Mouse (Mus musculus) gastrocnemius, adult 18-20 months (tissue): ENCODE measurements around the gene Trim12c. TPM values are rescaled to one million over a fixed set of nuclear protein-coding genes. Genes with fewer than 3 reads are reported as not detected.
"Not testable (repeated sequence)": the region's sequence is repeated elsewhere in the genome, so short reads cannot be mapped to it uniquely, and the experiment has no call there.

ENCODE experiments used
- DNase-seq: peaks from one replicate; pipeline ENCODE4 v3.0.0; 2021; ENCODE audit warnings: low spot score
- long read RNA-seq, 2 experiments: library from polyadenylated mRNA; stranded (forward); transcript quantifications; one replicate each; pipeline ENCODE4 v2.0.0; 2021
- total RNA-seq, 2 experiments: library from RNA; stranded (reverse); gene quantifications; 2 replicates each; pipeline ENCODE4 v1.2.3; 2021

Trim12c gene
- total RNA-seq = 1 to 10 TPM; 2.4 to 2.8 TPM
- long read RNA-seq, experiment 1 = 0 reads
- long read RNA-seq, experiment 2 = 0 reads

DNA sequence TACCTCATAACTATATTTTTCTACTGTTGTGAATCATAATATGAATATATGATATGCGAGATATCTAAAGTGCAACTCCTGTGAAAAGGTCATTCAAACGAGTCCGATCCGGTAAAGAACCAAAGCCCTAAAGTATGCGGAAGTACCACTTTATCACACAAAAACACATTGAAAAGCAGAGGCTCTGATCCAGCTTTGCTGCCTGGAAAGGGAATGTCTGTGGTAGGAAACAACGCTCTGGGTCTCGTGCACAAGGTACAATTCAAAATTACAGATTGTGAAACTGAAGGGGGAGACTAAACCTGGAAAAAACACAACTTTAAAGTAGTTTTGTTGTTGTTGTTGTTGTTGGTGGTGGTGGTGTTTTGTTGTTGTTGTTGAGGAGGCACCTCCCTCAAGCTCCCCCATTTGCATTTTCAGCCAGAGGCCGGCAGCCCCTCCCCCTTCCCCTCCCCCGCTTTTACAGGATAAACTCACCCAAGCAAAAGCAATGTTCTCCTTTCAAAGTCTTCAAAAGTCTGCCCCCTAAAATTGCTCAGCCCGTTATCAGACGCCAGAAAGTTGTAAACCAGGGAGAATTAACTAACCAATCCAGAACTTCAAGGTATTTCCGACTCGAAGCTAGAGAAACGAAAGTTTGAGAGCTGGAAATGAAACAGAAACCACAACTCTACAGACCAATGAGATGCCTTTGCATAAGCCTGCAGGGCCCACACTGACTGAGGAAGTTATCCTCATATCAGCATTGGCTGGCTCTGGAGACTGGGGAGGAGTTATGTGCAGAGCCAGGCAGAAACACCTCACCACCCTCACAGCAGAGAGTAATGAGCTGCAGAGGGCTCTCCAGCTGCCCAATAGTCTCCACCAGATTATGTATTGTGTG, at the start of gene Trim12c:
TSS of gene Trim12c (minus strand) at position 646 of the 883 bp plus-strand sequence.
- DNase-seq = peak; percentile 73

DNA sequence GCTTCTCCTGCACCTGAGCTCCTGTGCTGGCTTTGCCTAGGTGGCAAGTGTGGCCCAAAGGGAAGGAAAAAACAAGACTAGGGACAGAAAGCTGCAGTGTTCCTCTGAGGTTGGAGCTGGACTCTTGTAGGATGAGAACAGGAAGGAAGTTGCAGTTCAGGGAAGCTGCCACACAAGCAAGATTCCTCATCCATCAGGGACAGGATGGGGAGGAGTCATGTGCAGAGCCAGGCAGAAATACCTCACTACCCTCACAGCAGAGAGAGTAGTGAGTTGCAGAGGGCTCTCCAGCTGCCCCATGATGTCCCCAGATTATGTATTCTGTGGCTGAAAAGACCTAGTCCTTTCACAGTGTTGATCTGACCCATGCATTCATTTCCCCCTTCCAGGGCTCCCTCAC, 48.0 kb upstream of the Trim12c start:
- DNase-seq = no peak

DNA sequence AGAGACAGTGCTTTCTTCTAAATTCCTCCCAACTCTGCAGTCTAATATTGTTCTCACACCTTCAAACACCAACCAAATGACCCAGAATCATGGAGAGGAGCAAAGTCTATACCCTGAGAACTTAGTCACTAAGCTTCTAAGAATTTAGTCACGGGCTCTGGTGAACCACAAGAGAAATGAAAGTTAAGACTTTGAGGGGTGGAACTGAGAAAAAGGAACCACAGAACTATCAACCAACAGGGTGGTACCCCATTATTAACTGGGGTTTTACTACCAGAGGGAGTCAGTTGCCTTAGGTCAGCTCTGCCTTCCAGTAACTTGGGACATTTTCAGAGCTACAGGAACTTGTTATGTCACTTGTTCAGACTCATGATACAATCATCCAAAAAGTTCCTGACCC, 47.5 kb upstream of the Trim12c start, which contains the start of gene Trim30c:
TSS of gene Trim30c (minus strand) at position 140 of the 400 bp plus-strand sequence.
- DNase-seq = no peak

DNA sequence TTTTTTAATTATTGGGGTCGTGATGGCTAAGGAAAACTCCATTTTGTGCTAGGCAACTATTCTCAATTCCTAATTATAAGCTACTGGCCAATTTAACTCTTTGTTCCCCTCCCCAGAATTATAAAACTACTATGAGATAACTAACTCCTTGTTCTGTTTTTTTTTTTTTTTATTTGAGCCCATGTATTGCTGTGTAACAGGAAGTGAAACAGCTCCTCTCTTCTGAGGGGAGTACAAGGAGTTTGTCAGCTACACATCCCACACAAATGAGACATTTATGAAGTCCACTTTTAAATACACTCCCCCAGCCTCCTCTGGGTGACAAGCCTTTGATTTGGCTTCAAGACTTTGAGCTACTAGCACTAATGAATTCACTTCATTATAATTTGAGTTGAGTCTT, 45.3 kb upstream of the Trim12c start:
- DNase-seq = no peak

DNA sequence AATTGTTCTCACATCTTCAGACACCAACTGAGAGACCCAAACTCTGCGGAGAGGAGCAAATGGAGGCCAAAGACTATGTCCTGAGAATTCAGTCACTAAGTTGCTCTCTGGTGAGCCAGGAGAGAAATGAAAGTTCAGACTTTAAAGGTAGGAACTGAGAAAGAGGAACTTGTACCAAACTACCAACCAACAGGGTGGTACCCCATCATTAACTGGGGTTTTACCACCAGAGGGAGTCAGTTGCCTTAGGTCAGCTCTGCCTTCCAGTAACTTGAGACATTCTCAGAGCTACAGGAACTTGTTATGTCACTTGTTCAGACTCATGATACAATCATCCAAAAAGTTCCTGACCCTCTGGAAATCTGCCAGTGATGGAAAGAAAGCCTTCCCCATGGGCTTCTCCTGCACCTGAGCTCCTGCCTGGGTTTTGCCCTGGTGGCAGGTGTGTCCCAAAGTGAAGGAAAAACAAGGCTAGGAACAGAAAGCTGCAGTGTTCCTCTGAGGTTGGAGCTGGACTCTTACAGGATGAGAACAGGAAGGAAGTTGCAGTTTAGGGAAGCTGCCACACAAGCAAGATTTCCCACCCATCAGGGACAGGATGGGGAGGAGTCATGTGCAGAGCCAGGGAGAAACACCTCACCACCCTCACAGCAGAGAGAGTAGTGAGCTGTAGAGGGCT, 16.7 kb upstream of the Trim12c start, which contains the start of gene Trim30b:
TSS of gene Trim30b (minus strand) at position 149 of the 679 bp plus-strand sequence.
- DNase-seq = peak; percentile 9

DNA sequence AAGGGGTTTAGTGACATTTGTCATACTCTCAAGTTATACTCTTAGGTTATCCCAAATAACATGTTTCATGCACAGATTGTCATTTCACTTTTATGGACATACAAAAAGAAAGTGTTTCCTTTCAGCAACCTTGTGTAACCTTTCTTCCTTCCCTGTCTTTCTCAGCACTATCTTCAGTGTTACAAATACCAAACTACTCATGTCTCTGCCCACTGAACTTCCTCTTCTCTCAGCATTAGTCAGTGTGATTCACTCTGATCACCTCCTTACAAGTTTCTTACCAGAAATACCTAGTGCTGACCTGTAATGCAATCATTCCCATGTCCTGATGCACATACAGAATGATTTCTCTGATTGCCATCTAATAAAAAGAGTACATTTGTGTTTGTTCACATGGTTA, 13.2 kb upstream of the Trim12c start:
- no peak for DNase-seq

DNA sequence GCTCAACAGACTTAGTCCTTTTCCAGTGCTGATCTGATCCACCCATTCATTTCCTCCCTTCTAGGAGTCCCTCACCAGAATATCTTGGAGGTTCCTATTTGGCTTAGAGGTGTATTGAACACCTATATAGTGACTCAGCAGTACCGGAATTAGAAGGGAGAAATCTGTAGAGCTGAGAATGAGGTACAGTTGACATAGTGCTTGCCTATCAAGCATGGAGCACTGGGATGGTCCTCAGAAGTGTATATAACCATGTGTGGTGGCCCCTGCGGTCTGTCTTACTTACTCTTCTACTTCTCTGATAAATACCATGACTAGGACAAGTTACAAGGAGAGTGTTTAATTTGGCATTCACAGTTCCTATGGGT, 422 bp upstream of the Trim12c start:
- DNase-seq = no peak

DNA sequence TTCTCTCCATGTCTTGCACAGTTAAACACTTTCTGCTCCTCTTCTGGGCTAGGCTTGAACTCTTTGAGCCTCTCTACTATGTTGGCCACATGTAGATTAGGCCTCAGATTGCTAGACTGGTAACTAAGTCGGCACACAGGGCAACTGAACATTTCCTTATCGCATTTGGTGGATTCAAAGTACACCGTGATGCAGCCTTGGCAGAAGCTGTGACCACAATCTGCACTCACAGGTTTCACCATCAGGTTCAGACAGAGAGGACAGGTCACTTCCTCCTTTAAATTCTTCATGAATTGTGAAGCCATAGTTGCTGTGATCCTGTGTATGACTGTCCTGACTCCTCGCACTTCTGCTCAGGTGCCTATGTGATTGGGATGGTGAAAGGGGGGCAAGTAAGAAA, 5.1 kb downstream of the Trim12c start:
- not testable (repeated sequence) for DNase-seq

DNA sequence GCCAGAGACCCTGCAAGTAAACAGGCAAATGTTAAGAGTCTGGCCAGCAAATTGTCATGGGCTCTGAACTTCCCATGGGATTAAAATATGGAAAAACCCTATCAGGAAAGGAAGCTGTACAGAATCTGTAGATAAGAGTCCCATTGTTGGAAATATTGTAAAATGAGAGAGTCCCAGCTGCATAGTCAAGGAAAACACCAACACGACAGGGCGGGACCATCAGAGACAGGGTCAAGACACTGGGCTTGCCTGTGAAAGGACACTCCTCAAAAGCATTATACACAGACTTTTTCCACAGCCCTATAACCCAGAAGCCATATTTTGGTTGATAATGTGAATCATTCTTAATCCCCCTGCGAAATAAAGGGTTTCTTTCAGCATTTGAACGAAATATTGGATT, 12.4 kb downstream of the Trim12c start:
- not testable (repeated sequence) for DNase-seq

DNA sequence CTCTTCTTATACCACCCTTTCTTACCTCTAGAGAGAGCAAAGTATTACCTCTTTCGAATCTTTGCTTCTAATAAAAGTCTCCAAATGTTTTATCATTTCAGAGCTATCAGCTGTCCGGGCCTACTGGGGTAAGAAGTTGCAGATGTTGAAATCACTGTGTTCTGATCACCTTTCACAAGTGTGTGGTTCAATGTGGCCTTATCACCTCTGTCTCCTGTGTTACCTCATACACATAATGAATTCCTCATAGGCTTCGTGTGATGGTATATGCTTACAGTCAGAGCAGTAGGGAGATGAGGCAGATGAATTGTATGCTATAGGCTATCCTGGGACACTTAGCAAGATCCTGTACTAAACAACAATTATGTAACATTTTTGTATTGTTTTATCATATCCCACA, 17.6 kb downstream of the Trim12c start:
- DNase-seq = not testable (repeated sequence)

DNA sequence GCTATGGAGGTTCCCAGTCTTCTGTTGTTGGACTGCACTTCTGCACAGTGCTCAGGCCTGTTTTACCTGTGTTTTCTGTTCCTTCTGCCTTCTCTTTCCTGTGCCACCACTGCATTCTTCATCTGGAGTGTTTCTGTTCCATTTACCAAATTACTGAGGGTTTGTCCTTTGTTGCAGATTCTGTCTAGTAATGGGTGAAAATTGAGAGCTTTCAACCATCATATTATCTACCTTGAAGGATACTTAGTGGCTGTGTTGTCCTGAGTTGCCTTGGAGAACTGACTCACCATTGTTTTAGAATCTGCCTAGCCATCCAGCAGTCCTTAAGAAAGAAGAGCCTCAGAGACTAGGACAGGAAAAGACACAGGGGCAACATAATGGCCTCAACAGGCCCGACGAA, 24.0 kb downstream of the Trim12c start, which contains the start of gene Trim34b:
TSS of gene Trim34b (plus strand) at position 301 of the 400 bp plus-strand sequence.
- not testable (repeated sequence) for DNase-seq

DNA sequence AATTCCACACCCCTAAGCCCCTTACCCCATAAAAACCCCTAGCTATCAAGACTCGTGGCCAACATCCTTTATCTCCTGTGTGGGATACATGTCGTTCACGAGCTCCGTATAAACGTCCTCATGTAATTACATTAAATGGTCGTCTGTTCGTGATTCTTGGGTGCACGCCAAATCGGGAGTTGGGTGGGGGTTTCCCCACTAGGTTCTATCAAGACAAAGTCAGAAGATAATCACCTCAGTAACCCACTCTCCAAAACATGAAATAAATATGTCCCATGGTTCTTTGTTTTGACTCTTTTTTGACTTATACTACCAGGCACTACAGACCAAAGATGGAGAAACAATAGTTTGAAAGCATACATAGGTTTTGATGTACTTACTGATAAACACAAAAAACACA, 31.1 kb downstream of the Trim12c start:
- DNase-seq = no peak

DNA sequence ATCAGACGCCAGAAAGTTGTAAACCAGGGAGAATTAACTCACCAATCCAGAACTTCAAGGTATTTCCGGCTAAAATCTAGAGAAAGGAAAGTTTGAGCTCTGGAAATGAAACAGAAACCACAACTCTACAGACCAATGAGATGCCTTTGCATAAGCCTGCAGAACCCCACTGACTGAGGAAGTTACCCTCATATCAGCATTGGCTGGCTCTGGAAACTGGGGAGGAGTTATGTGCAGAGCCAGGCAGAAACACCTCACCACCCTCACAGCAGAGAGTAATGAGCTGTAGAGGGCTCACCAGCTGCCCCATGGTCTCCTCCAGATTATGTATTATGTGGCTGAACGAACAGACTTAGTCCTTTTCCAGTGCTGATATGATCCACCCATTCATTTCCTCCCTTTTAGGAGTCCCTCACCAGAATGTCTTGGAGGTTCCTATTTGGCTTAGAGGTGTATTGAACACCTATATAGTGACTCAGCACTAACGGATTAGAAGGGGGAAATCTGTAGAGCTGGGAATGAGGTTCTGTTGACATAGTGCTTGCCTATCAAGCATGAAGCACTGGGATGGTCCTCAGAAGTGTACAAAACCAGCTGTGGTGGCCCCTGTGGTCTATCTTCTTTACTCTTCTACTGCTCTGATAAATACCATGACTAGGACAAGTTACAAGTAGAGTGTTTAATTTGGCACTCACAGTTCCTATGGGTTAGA, 37.6 kb downstream of the Trim12c start, which contains the start of gene Trim12a:
TSS of gene Trim12a (minus strand) at position 98 of the 712 bp plus-strand sequence.
- not testable (repeated sequence) for DNase-seq

DNA sequence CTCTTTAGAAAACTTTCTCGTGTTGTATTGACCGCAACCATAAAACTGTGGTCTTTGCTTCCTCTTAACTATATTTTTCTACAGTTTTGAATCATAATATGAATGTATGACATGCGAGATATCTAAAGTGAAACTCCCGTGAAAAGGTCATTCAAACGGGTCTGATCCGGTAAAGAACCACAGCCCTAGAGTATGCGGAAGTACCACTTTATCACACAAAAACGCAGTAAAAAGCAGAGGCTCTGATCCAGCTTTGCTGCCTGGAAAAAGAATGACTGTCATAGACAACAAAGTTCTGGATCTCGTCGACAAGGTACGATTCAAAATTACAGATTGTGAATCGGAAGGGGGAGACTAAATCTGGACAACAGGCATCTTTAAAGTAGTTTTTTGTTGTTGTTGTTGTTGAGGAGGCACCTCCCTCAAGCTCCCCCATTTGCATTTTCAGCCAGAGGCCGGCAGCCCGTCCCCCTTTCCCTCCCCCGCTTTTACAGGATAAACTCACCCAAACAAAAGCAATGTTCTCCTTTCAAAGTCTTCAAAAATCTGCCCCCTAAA, 38.3 kb downstream of the Trim12c start:
- DNase-seq = peak; percentile 1

DNA sequence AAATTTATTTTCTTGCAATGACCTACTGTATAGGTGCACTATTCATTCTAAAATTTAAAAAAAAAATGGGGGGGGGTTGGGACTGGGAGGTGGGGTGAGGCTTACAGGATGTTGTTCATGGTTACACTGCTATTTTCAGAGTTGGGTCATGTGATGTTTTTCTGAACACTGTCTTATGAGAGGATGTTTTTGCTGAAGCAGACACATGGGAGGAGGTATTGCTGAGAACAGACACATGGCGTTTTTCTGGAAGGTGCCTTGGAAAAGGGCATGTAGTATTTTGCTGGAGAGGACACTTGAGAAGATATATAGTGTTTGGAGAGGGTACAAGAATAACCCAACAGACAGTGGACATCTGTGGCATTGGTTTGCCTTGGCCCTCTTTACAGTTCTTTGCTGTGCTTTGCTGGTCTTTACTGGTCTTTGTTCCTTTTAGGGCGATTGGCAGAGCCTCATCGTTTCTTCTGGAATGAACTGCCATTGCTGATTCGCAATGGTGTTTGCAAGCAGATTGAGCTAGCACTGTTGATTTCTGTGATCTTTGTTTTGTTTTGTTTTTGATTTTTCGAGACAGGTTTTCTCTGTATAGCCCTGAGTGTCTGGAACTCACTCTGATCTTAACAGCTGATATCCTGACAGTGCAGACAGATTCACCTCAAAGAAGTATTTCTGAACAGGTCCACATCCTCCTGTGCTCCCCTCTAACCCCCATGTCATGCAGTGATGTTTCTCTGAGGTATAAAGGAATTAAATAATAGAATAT, 61.3 kb downstream of the Trim12c start:
- DNase-seq = no peak

DNA sequence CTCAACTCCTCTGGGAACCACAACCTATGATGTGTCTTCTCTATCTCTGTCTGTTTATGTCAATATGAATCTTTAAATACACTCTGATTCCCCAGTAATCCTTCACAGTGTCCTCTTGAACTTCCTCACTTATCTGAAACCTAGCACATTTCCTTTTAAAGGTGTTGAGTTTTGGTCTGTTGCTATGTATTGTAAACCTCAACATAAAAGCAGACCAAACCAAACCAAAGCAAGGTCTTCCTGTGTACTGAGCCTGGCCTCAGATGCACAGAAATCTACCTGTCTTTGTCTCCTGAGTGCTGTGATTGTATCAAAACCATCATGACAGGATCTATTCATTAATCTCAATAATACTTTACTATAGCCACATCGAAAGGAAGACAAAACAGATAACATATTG, 62.5 kb downstream of the Trim12c start:
- DNase-seq = no peak
